Mouse (Mus musculus): ENCODE measurements at regions not wholly inside any gene's neighbourhood (a gene's known extent, or its start where the extent isn't known, plus 50 kb on each side); places are given as distances from the start of the nearest gene placed in this dataset.
A peak's percentile ranks its signal among the peaks of the same experiment; 100 is the strongest.

- Histone ChIP-seq H3K9ac (replicated peaks; ENCODE audit: low read depth, low read length) (no peak overlapping the region), H3K27me3 (ENCODE audit: control insufficient read depth, insufficient read depth, low read length) (no peaks in the 10 kb centered on the region), H3K27ac (ENCODE audit: low read depth, low read length) (no peak overlapping the region), H3K36me3 (ENCODE audit: control insufficient read depth, insufficient read depth, low read length) (no peaks in the 10 kb centered on the region), H3K4me2 (ENCODE audit: low read depth, low read length) (no peak overlapping the region), H3K4me3 (ENCODE audit: low read depth, low read length) (no peak overlapping the region), H3K9me3 (ENCODE audit: control insufficient read depth, low read length) (no peaks in the 10 kb centered on the region), H3K4me1 (ENCODE audit: control insufficient read depth, insufficient read depth, low read length) (peaks cover 32% of the 10 kb centered on the region; the same call in 1 of the 2 replicates)
- WGBS = 48% methylated on average over 10 of the region's 10 CpGs
- ATAC-seq (ENCODE audit: low read depth) = no peak
Observed at GRCm38 (mm10) chr12:107082541-107082940, 405.9 kb upstream of the 3110018I06Rik start.

GRCm38 (mm10) chr12:107085058-107085905 is 403.1 kb upstream of the 3110018I06Rik start:
- Histone ChIP-seq H3K4me3 (ENCODE audit: low read depth, low read length) (no peak overlapping the region), H3K9ac (replicated peaks; ENCODE audit: low read depth, low read length) (no peak overlapping the region), H3K27me3 (ENCODE audit: control insufficient read depth, insufficient read depth, low read length) (no peaks in the 10 kb centered on the region), H3K36me3 (ENCODE audit: control insufficient read depth, insufficient read depth, low read length) (no peaks in the 10 kb centered on the region), H3K4me1 (ENCODE audit: control insufficient read depth, insufficient read depth, low read length) (peaks cover 32% of the 10 kb centered on the region; the same call in 1 of the 2 replicates), H3K27ac (ENCODE audit: low read depth, low read length) (peak overlapping the region; percentile 55; the same call in 1 of the 2 replicates), H3K4me2 (ENCODE audit: low read depth, low read length) (peak overlapping the region; percentile 12; the same call in 1 of the 2 replicates), H3K9me3 (ENCODE audit: control insufficient read depth, low read length) (no peaks in the 10 kb centered on the region)
- WGBS = 13% methylated on average over 14 of the region's 14 CpGs
- ATAC-seq (ENCODE audit: low read depth) = no peak

- no peaks in the 10 kb centered on the region for H3K36me3 ChIP-seq (ENCODE audit: control insufficient read depth, insufficient read depth, low read length)
- H3K9ac ChIP-seq (replicated peaks; ENCODE audit: low read depth, low read length) = no peak overlapping the region
- H3K27ac ChIP-seq (ENCODE audit: low read depth, low read length) = peak overlapping the region; percentile 35; the same call in 1 of the 2 replicates
- H3K9me3 ChIP-seq (ENCODE audit: control insufficient read depth, low read length) = no peaks in the 10 kb centered on the region
- peaks cover 32% of the 10 kb centered on the region; the same call in 1 of the 2 replicates for H3K4me1 ChIP-seq (ENCODE audit: control insufficient read depth, insufficient read depth, low read length)
- no peaks in the 10 kb centered on the region for H3K27me3 ChIP-seq (ENCODE audit: control insufficient read depth, insufficient read depth, low read length)
- peak; percentile 68; the same call in 1 of the 2 replicates for ATAC-seq (ENCODE audit: low read depth)
- WGBS = 19% methylated on average over 16 of the region's 16 CpGs
- H3K4me3 ChIP-seq (ENCODE audit: low read depth, low read length) = no peak overlapping the region
- peak overlapping the region; percentile 12; the same call in 1 of the 2 replicates for H3K4me2 ChIP-seq (ENCODE audit: low read depth, low read length)
Observed at GRCm38 (mm10) chr12:107085906-107086655, 402.4 kb upstream of the 3110018I06Rik start.

- Histone ChIP-seq H3K36me3 (ENCODE audit: control insufficient read depth, insufficient read depth, low read length) (no peaks in the 10 kb centered on the region), H3K27ac (ENCODE audit: low read depth, low read length) (no peak overlapping the region), H3K9ac (replicated peaks; ENCODE audit: low read depth, low read length) (no peak overlapping the region), H3K4me3 (ENCODE audit: low read depth, low read length) (no peak overlapping the region), H3K9me3 (ENCODE audit: control insufficient read depth, low read length) (no peaks in the 10 kb centered on the region), H3K4me2 (ENCODE audit: low read depth, low read length) (no peak overlapping the region), H3K4me1 (ENCODE audit: control insufficient read depth, insufficient read depth, low read length) (no peaks in the 10 kb centered on the region), H3K27me3 (ENCODE audit: control insufficient read depth, insufficient read depth, low read length) (no peaks in the 10 kb centered on the region)
- ATAC-seq (ENCODE audit: low read depth) = no peak
- 94% methylated on average over 3 of the region's 3 CpGs for WGBS
Observed at GRCm38 (mm10) chr12:107092151-107092550, 396.3 kb upstream of the 3110018I06Rik start.

- Histone ChIP-seq H3K9ac (replicated peaks; ENCODE audit: low read depth, low read length) (no peak overlapping the region), H3K4me2 (ENCODE audit: low read depth, low read length) (no peak overlapping the region), H3K27ac (ENCODE audit: low read depth, low read length) (no peak overlapping the region), H3K9me3 (ENCODE audit: control insufficient read depth, low read length) (no peaks in the 10 kb centered on the region), H3K27me3 (ENCODE audit: control insufficient read depth, insufficient read depth, low read length) (no peaks in the 10 kb centered on the region), H3K4me3 (ENCODE audit: low read depth, low read length) (no peak overlapping the region), H3K36me3 (ENCODE audit: control insufficient read depth, insufficient read depth, low read length) (no peaks in the 10 kb centered on the region), H3K4me1 (ENCODE audit: control insufficient read depth, insufficient read depth, low read length) (no peaks in the 10 kb centered on the region)
- ATAC-seq (ENCODE audit: low read depth) = no peak
- 82% methylated on average over 13 of the region's 13 CpGs for WGBS
Observed at GRCm38 (mm10) chr12:107093326-107093725, 395.1 kb upstream of the 3110018I06Rik start.

- ATAC-seq (ENCODE audit: low read depth) = no peak
- Histone ChIP-seq H3K9me3 (ENCODE audit: control insufficient read depth, low read length) (no peaks in the 10 kb centered on the region), H3K36me3 (ENCODE audit: control insufficient read depth, insufficient read depth, low read length) (no peaks in the 10 kb centered on the region), H3K4me3 (ENCODE audit: low read depth, low read length) (no peak overlapping the region), H3K27me3 (ENCODE audit: control insufficient read depth, insufficient read depth, low read length) (no peaks in the 10 kb centered on the region), H3K4me2 (ENCODE audit: low read depth, low read length) (no peak overlapping the region), H3K9ac (replicated peaks; ENCODE audit: low read depth, low read length) (no peak overlapping the region), H3K4me1 (ENCODE audit: control insufficient read depth, insufficient read depth, low read length) (no peaks in the 10 kb centered on the region), H3K27ac (ENCODE audit: low read depth, low read length) (no peak overlapping the region)
- 68% methylated on average over 6 of the region's 6 CpGs for WGBS
Observed at GRCm38 (mm10) chr12:107095409-107095808, 393.0 kb upstream of the 3110018I06Rik start.

GRCm38 (mm10) chr12:107104570-107104969 is 383.9 kb upstream of the 3110018I06Rik start:
- peak; percentile 21; the same call in 1 of the 2 replicates for ATAC-seq (ENCODE audit: low read depth)
- Histone ChIP-seq H3K4me1 (ENCODE audit: control insufficient read depth, insufficient read depth, low read length) (peaks cover 8% of the 10 kb centered on the region), H3K36me3 (ENCODE audit: control insufficient read depth, insufficient read depth, low read length) (no peaks in the 10 kb centered on the region), H3K9ac (replicated peaks; ENCODE audit: low read depth, low read length) (no peak overlapping the region), H3K4me2 (ENCODE audit: low read depth, low read length) (no peak overlapping the region), H3K9me3 (ENCODE audit: control insufficient read depth, low read length) (no peaks in the 10 kb centered on the region), H3K4me3 (ENCODE audit: low read depth, low read length) (no peak overlapping the region), H3K27me3 (ENCODE audit: control insufficient read depth, insufficient read depth, low read length) (no peaks in the 10 kb centered on the region), H3K27ac (ENCODE audit: low read depth, low read length) (0 out of 2 replicates have a peak overlapping the region, but pooled peaks have one; percentile 25)
- WGBS = 30% methylated on average over 8 of the region's 8 CpGs

GRCm38 (mm10) chr12:107105017-107105416 is 383.4 kb upstream of the 3110018I06Rik start:
- Histone ChIP-seq H3K27me3 (ENCODE audit: control insufficient read depth, insufficient read depth, low read length) (no peaks in the 10 kb centered on the region), H3K36me3 (ENCODE audit: control insufficient read depth, insufficient read depth, low read length) (no peaks in the 10 kb centered on the region), H3K9ac (replicated peaks; ENCODE audit: low read depth, low read length) (no peak overlapping the region), H3K4me3 (ENCODE audit: low read depth, low read length) (no peak overlapping the region), H3K27ac (ENCODE audit: low read depth, low read length) (0 out of 2 replicates have a peak overlapping the region, but pooled peaks have one; percentile 24), H3K9me3 (ENCODE audit: control insufficient read depth, low read length) (no peaks in the 10 kb centered on the region), H3K4me1 (ENCODE audit: control insufficient read depth, insufficient read depth, low read length) (peaks cover 8% of the 10 kb centered on the region), H3K4me2 (ENCODE audit: low read depth, low read length) (0 out of 2 replicates have a peak overlapping the region, but pooled peaks have one; percentile 3)
- no peak for ATAC-seq (ENCODE audit: low read depth)
- WGBS = 43% methylated on average over 11 of the region's 11 CpGs

All from neural tube, embryonic 14.5 days (tissue).